Mouse (Mus musculus): ENCODE results near the gene Enpp7.

- TF ChIP-seq TAL1 (IDR thresholded peaks at IDR 0.05; ENCODE audit: low read length) (no peak), GATA1 (IDR thresholded peaks at IDR 0.05; ENCODE audit: low read length) (no peak)
These were observed 53.3 kb downstream of the Enpp7 start for GRCm38 (mm10) chr11:119041325-119041716.
